Mouse (Mus musculus) testis, adult 2 months (tissue): ENCODE results near the gene Epsti1.

Source experiments
- CTCF ChIP-seq: fragments of 200-500 bp; IDR thresholded peaks from 2 replicates; pipeline ENCODE4 v1.5.1; 2012; ENCODE audit warnings: low read depth, mild to moderate bottlenecking, inconsistent platforms, low read length, moderate library complexity; ENCODE audit not compliant: control insufficient read depth, insufficient read depth, insufficient replicate concordance
- POLR2A ChIP-seq: fragments of 200-500 bp; IDR thresholded peaks from 2 replicates; pipeline ENCODE4 v1.6.1; 2012; ENCODE audit warnings: low read depth, mild to moderate bottlenecking, inconsistent platforms, low read length, moderate library complexity; ENCODE audit not compliant: control insufficient read depth

- TF ChIP-seq CTCF (no peak), POLR2A (no peak)
Measured at GRCm38 (mm10) chr14:77923076-77923865, 19.2 kb downstream of the Epsti1 start.
